Mouse (Mus musculus) mesoderm, embryonic 11.5 days (tissue): ENCODE results near the gene Srgap1.

ENCODE experiments used
- DNase-seq: peaks from one replicate; pipeline ENCODE4 v3.0.0-alpha.2; 2012; ENCODE audit warnings: low read depth, low spot score

Gene Srgap1

GRCm38 (mm10) chr10:121882461-121882860 lies 164.7 kb downstream of the Srgap1 start:
- peak; percentile 51 for DNase-seq

- DNase-seq = no peak
Measured at GRCm38 (mm10) chr10:121878855-121879254, 168.3 kb downstream of the Srgap1 start.

- DNase-seq = no peak
Measured at GRCm38 (mm10) chr10:121877906-121878305, 169.2 kb downstream of the Srgap1 start.

GRCm38 (mm10) chr10:121873063-121873489 lies 174.0 kb downstream of the Srgap1 start:
- DNase-seq = peak; percentile 43

- DNase-seq = no peak
Measured at GRCm38 (mm10) chr10:121869941-121870340, 177.2 kb downstream of the Srgap1 start.

GRCm38 (mm10) chr10:121868255-121868654 lies 178.9 kb downstream of the Srgap1 start:
- DNase-seq = no peak

GRCm38 (mm10) chr10:121865503-121866239 lies 181.4 kb downstream of the Srgap1 start:
- no peak for DNase-seq

GRCm38 (mm10) chr10:121860924-121861323 lies 186.2 kb downstream of the Srgap1 start:
- no peak for DNase-seq

GRCm38 (mm10) chr10:121859803-121860571 lies 187.1 kb downstream of the Srgap1 start:
- no peak for DNase-seq

- DNase-seq = no peak
Measured at GRCm38 (mm10) chr10:121858911-121859310, 188.2 kb downstream of the Srgap1 start.

GRCm38 (mm10) chr10:121858086-121858485 lies 189.0 kb downstream of the Srgap1 start:
- DNase-seq = no peak

- DNase-seq = no peak
Measured at GRCm38 (mm10) chr10:121855863-121856446, 191.2 kb downstream of the Srgap1 start.

- no peak for DNase-seq
Measured at GRCm38 (mm10) chr10:121853385-121853808, 193.7 kb downstream of the Srgap1 start.

- DNase-seq = no peak
Measured at GRCm38 (mm10) chr10:121849496-121849895, 197.6 kb downstream of the Srgap1 start.

- no peak for DNase-seq
Measured at GRCm38 (mm10) chr10:121845677-121846076, 201.4 kb downstream of the Srgap1 start.

GRCm38 (mm10) chr10:121837166-121837898 lies 209.8 kb downstream of the Srgap1 start:
- DNase-seq = no peak

- peak; percentile 66 for DNase-seq
Measured at GRCm38 (mm10) chr10:121836507-121837165, 210.5 kb downstream of the Srgap1 start.

GRCm38 (mm10) chr10:121833443-121833842 lies 213.7 kb downstream of the Srgap1 start:
- DNase-seq = no peak

GRCm38 (mm10) chr10:121830335-121831307 lies 216.5 kb downstream of the Srgap1 start:
- DNase-seq = no peak

GRCm38 (mm10) chr10:121829800-121830303 lies 217.3 kb downstream of the Srgap1 start:
- DNase-seq = no peak
